Mouse (Mus musculus) urinary bladder, postnatal 14 days (tissue): ENCODE results near the gene Gm3383.
"Not testable (repeated sequence)": the region's sequence is repeated elsewhere in the genome, so short reads cannot be mapped to it uniquely, and the experiment has no call there.

ENCODE experiments used
- DNase-seq: peaks from one replicate; pipeline ENCODE4 v3.0.0; 2021; ENCODE audit warnings: low spot score

Gm3383 gene

GRCm38 (mm10) chr14:5807882-5808281, at the start of gene Gm3383:
Gene Gm3383, minus strand, starts transcription at chr14:5807982.
- DNase-seq: not testable (repeated sequence)

- not testable (repeated sequence) for DNase-seq
Observed at GRCm38 (mm10) chr14:5855911-5856310, 48.1 kb upstream of the Gm3383 start.

- not testable (repeated sequence) for DNase-seq
Observed at GRCm38 (mm10) chr14:5830229-5830628, 22.4 kb upstream of the Gm3383 start, which contains the start of gene Gm3424. Gene Gm3424, minus strand, starts transcription at chr14:5830329.

GRCm38 (mm10) chr14:5812699-5813356, 5.0 kb upstream of the Gm3383 start:
- DNase-seq: not testable (repeated sequence)

GRCm38 (mm10) chr14:5741477-5741876, 66.3 kb downstream of the Gm3383 start, which contains the start of gene Gm3373:
Gene Gm3373, minus strand, starts transcription at chr14:5741577.
- not testable (repeated sequence) for DNase-seq

- DNase-seq: not testable (repeated sequence)
Observed at GRCm38 (mm10) chr14:5687357-5687756, 120.4 kb downstream of the Gm3383 start, which contains the start of gene Gm9603. Gene Gm9603, minus strand, starts transcription at chr14:5687457.

GRCm38 (mm10) chr14:5632928-5633327, 174.9 kb downstream of the Gm3383 start, which contains the start of gene Gm8265:
Gene Gm8265, minus strand, starts transcription at chr14:5633028.
- DNase-seq: not testable (repeated sequence)
